In genomic region chr4:43394345-43394891, GRCm38 (mm10) we compare ENCODE assay signal across 8 mouse cellular contexts.
DNase-seq lines count a peak whose midpoint lies in the region.

No protein-coding gene starts in this region.

- DNase-seq in cerebellum, adult 11 months, result peak; percentile 48
- no peak for DNase-seq in cerebellum, postnatal 4 days (ENCODE audit: low spot score in 2 of 2)
- DNase-seq in cerebellum, adult 18-20 months, result peak; percentile 69 to 73
- peak; percentile 99 for DNase-seq in heart, adult 11 months
- DNase-seq in kidney, adult 8-10 months, result peak; percentile 87 to 95
- peak; percentile 96 for DNase-seq in lung, postnatal 36 days
- no peak for DNase-seq in c-Kit-positive CD71-positive TER-119-positive erythroid progenitor cells, embryonic 14.5 days (ENCODE audit: low spot score)
- no peak for DNase-seq in retina, embryonic 14.5 days (ENCODE audit: low spot score)

Comparison
In these comparisons a context has a peak if more than half of its experiments do, and no peak if none do; other contexts are left out.
1. DNase-seq: peak in cerebellum, adult 11 months (single experiment), cerebellum, adult 18-20 months (2 of 2), heart, adult 11 months (single experiment), kidney, adult 8-10 months (2 of 2) and lung, postnatal 36 days (single experiment); none in cerebellum, postnatal 4 days (0 of 2), c-Kit-positive CD71-positive TER-119-positive erythroid progenitor cells, embryonic 14.5 days (single experiment) and retina, embryonic 14.5 days (single experiment).